In the genomic region with DNA sequence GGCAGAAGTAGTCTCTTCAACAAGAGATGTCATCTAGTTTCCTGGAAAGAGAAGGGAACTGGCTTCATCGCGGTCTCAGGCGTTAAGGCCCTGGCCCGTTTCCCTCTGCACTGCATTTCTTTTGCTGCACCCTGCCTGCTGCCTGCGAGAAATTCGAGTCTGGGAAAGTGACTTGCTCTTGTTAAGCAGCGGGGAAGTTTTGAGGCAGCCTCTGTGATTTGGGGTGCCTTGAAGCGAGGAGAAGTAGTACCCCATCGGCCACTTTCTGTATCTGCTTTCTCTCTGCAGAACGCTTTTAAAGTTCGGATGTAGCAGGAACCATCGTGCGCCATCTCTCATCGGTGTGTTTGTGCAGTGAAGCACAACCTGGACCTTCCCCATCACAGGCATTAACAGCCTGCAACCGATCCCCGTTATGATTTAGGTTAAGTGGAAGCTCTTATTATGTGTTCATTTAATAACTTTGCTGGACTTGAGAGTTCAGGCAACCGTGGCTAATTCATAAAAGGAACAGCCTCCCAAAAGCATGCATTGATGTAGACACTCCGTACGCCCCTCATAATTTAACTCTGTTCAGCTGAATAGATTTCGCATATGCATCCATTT, we compare ENCODE assay signal across 11 mouse cellular contexts.
DNase-seq lines count a peak whose midpoint lies in the region; ATAC-seq and TF ChIP-seq lines count a peak whose summit lies in the region.
"Had no signal": no experiment of that assay in that cellular context is flagged by ENCODE, and none has a peak within 500 bp of the region (broad histone marks: within the 10 kb centered on the region; RNA-seq: fewer than 3 reads in every experiment).

No protein-coding gene starts in this region.

- H3K4me3 ChIP-seq in limb, embryonic 14.5 days (replicated peaks; ENCODE audit: low read length): no peak overlapping the region
- H3K4me3 ChIP-seq: liver, embryonic 15.5 days had no signal

- H3K27me3 ChIP-seq in limb, embryonic 14.5 days (ENCODE audit: control insufficient read depth, insufficient read depth, low read length): no peaks in the 10 kb centered on the region
- H3K27me3 ChIP-seq: liver, embryonic 15.5 days had no signal

- peak overlapping the region; percentile 26; the same call in 1 of the 2 replicates for H3K27ac ChIP-seq in limb, embryonic 14.5 days (replicated peaks; ENCODE audit: low read depth, low read length)
- H3K27ac ChIP-seq: liver, embryonic 15.5 days had no signal

- no peak for TF ChIP-seq POLR2A in limb, embryonic 14.5 days (IDR thresholded peaks at IDR 0.05; ENCODE audit: borderline replicate concordance, extremely low read depth, insufficient read depth, insufficient read length)

- no peak overlapping the region for H3K9ac ChIP-seq in limb, embryonic 14.5 days (ENCODE audit: low read depth, low read length, severe bottlenecking)
- H3K9ac ChIP-seq: liver, embryonic 15.5 days had no signal

- WGBS in limb, embryonic 14.5 days: 35% methylated on average over 20 of the region's 20 CpGs

- DNase-seq in embryo, embryonic 11 days: peak; percentile 30
- no peak for DNase-seq in embryo, embryonic 9.5 days (ENCODE audit: extremely low spot score)
- peak; percentile 41 for DNase-seq in kidney, postnatal 10 days
- no peak for DNase-seq in kidney, adult 9 months
- DNase-seq in cerebellum, postnatal 25 days: peak; percentile 63 to 65
- DNase-seq in limb, embryonic 14.5 days (ENCODE audit: low spot score): no peak
- DNase-seq in right cerebral cortex, postnatal 25 days: no peak
- DNase-seq in ovary, postnatal 14 days (ENCODE audit: low spot score): no peak
- DNase-seq: adrenal gland, adult 8-10 months; thymus, adult 2 months had no signal

- peaks cover 23% of the 10 kb centered on the region for H3K4me1 ChIP-seq in limb, embryonic 14.5 days (ENCODE audit: control insufficient read depth, insufficient read depth, low read length)
- H3K4me1 ChIP-seq: liver, embryonic 15.5 days had no signal

- no peak; the same call in 1 of the 2 replicates for ATAC-seq in limb, embryonic 14.5 days (ENCODE audit: low FRiP score, low read depth)

- H3K36me3 ChIP-seq in limb, embryonic 14.5 days (ENCODE audit: control insufficient read depth, insufficient read depth, low read length): no peaks in the 10 kb centered on the region
- H3K36me3 ChIP-seq: liver, embryonic 15.5 days had no signal

- no peak overlapping the region for H3K4me2 ChIP-seq in limb, embryonic 14.5 days (replicated peaks; ENCODE audit: low read depth, low read length, severe bottlenecking)
- H3K4me2 ChIP-seq: liver, embryonic 15.5 days had no signal

- H3K9me3 ChIP-seq in limb, embryonic 14.5 days (ENCODE audit: control insufficient read depth, low read length): no peaks in the 10 kb centered on the region
- H3K9me3 ChIP-seq: liver, embryonic 15.5 days had no signal

Comparison
In these comparisons a context has a peak if more than half of its experiments do, and no peak if none do; other contexts are left out.
1. DNase-seq: peak in embryo, embryonic 11 days (single experiment), kidney, postnatal 10 days (single experiment) and cerebellum, postnatal 25 days (2 of 2); none in embryo, embryonic 9.5 days (single experiment), kidney, adult 9 months (single experiment), limb, embryonic 14.5 days (single experiment), right cerebral cortex, postnatal 25 days (single experiment) and ovary, postnatal 14 days (single experiment).